Mouse (Mus musculus) intestine, embryonic 15.5 days (tissue): ENCODE data around the gene Gm10130. TPM values are rescaled to one million over a fixed set of nuclear protein-coding genes. Genes with fewer than 3 reads are reported as not detected.
"Not testable (repeated sequence)": the region's sequence is repeated elsewhere in the genome, so short reads cannot be mapped to it uniquely, and the experiment has no call there.

Experiments
- ATAC-seq: fragments of 200-750 bp; cut with Nextera tagmentation; 2 replicates; pipeline ENCODE4 v1.8.0; 2017; ENCODE audit warnings: moderate TSS enrichment, moderate library complexity
- H3K27ac ChIP-seq: fragments of 300-500 bp; sonication (generic); 2 replicates; pipeline ENCODE4 v1.5.1; 2015; ENCODE audit warnings: mild to moderate bottlenecking, inconsistent platforms
- H3K27me3 ChIP-seq: fragments of 300-500 bp; sonication (generic); replicated peaks from 2 replicates; pipeline ENCODE4 v1.6.1; 2015; ENCODE audit warnings: inconsistent platforms
- H3K36me3 ChIP-seq: fragments of 300-500 bp; sonication (generic); 2 replicates; pipeline ENCODE4 v1.6.1; 2015; ENCODE audit warnings: inconsistent platforms
- H3K4me1 ChIP-seq: fragments of 300-500 bp; sonication (generic); replicated peaks from 2 replicates; pipeline ENCODE4 v1.6.1; 2015; ENCODE audit warnings: inconsistent platforms
- H3K4me2 ChIP-seq: fragments of 300-500 bp; sonication (generic); replicated peaks from 2 replicates; pipeline ENCODE4 v1.6.1; 2015; ENCODE audit warnings: mild to moderate bottlenecking, inconsistent platforms
- H3K4me3 ChIP-seq: fragments of 300-500 bp; sonication (generic); replicated peaks from 2 replicates; pipeline ENCODE4 v1.5.1; 2015; ENCODE audit warnings: inconsistent platforms
- H3K9ac ChIP-seq: fragments of 300-500 bp; sonication (generic); 2 replicates; pipeline ENCODE4 v1.6.1; 2015; ENCODE audit warnings: inconsistent platforms
- H3K9me3 ChIP-seq: fragments of 300-500 bp; sonication (generic); 2 replicates; pipeline ENCODE4 v1.6.1; 2016; ENCODE audit warnings: inconsistent platforms
- WGBS: fragments of 180-500 bp; shearing (Covaris S2); methylation state at CpG from one replicate; pipeline ENCODE4 v1.1.7; 2015; 5-methylcytosine and 5-hydroxymethylcytosine counted together
- polyA plus RNA-seq: library from polyadenylated mRNA; unstranded; fragments of >200 nt; fragmentation: Nextera tagmentation; extraction: Ambion mirVana; gene quantifications from 2 replicates; pipeline ENCODE4 v1.2.1, GENCODE M21; 2015

Gene Gm10130
- polyA plus RNA-seq, 1 experiment from 2014 or later, result 4.2 TPM

DNA sequence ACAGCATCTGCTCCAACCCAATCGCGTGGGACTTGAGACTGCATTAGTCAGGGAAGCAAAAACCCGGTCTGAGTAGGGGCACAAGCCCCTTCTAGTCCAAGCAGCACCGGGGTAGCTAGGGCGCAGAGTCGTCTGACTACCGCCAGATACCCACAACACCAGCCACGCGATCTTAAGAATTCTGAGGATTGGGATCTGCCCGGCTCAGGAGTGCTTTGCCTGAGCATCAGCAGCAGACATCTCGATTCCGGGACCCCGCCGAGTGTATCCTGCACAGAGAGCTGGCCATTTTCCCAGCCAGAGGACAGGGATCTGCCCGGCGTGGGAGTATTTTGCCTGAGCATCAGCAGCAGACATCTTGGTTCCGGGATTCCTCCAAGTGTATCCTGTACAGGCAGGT is 88.6 kb downstream of the Gm10130 start:
- not testable (repeated sequence) for ATAC-seq, H3K27me3 ChIP-seq, H3K4me3 ChIP-seq, H3K27ac ChIP-seq, H3K9ac ChIP-seq, H3K9me3 ChIP-seq, H3K36me3 ChIP-seq, H3K4me1 ChIP-seq, H3K4me2 ChIP-seq
- 88% methylated on average over 17 of the region's 17 CpGs for WGBS

Other genes starting within 250 kb of the Gm10130 start
- 6.1 and 6.4 TPM in 2 replicates for gene Zfp120, start 187.0 kb upstream of the Gm10130 start, polyA plus RNA-seq
- not detected in 2 replicates for gene Gm10770, start 144.0 kb upstream of the Gm10130 start, polyA plus RNA-seq
- 0.13 TPM in 1 of 2 replicates, not detected in the other for gene Gm14139, start 141.9 kb upstream of the Gm10130 start, polyA plus RNA-seq
- 8.9 and 9.7 TPM in 2 replicates for gene Zfp937, start 105.6 kb upstream of the Gm10130 start, polyA plus RNA-seq
- gene Gm21994, start 68.1 kb upstream of the Gm10130 start, polyA plus RNA-seq, result 5.0 and 5.5 TPM in 2 replicates
- gene Gm14124, start 66.2 kb upstream of the Gm10130 start, polyA plus RNA-seq, result 0.11 TPM in 1 of 2 replicates, not detected in the other
- gene 3300002I08Rik, start 39.1 kb downstream of the Gm10130 start, polyA plus RNA-seq, result 4.7 and 6.5 TPM in 2 replicates
- gene Zfp442, start 127.8 kb downstream of the Gm10130 start, polyA plus RNA-seq, result 5.0 and 6.4 TPM in 2 replicates
- not detected in 2 replicates for gene Zfp345, start 161.4 kb downstream of the Gm10130 start, polyA plus RNA-seq
- 0.34 and 0.58 TPM in 2 replicates for gene Cst7, start 246.7 kb downstream of the Gm10130 start, polyA plus RNA-seq